Mouse (Mus musculus) neural tube, embryonic 11.5 days (tissue): ENCODE measurements at regions not wholly inside any gene's neighbourhood (a gene's known extent, or its start where the extent isn't known, plus 50 kb on each side); places are given as distances from the start of the nearest gene placed in this dataset.

Experiments used
- ATAC-seq: fragments of 200-750 bp; cut with Nextera tagmentation; 2 replicates; pipeline ENCODE4 v1.8.0; 2017; ENCODE audit warnings: moderate number of reproducible peaks, mild to moderate bottlenecking, moderate TSS enrichment, moderate library complexity; ENCODE audit not compliant: insufficient read depth, low FRiP score, low TSS enrichment
- DNase-seq: peaks from one replicate; pipeline ENCODE4 v3.0.0-alpha.2; 2015; ENCODE audit warnings: low spot score
- H3K27ac ChIP-seq: fragments of 300-500 bp; sonication (generic); 2 replicates; pipeline ENCODE4 v1.5.1; 2014; ENCODE audit warnings: low read depth, mild to moderate bottlenecking, low read length
- H3K27me3 ChIP-seq: fragments of 300-500 bp; sonication (generic); 2 replicates; pipeline ENCODE4 v1.6.1; 2014; ENCODE audit warnings: mild to moderate bottlenecking, low read length, mixed read lengths; ENCODE audit not compliant: control insufficient read depth, insufficient read depth
- H3K36me3 ChIP-seq: fragments of 300-500 bp; sonication (generic); 2 replicates; pipeline ENCODE4 v1.6.1; 2014; ENCODE audit warnings: mild to moderate bottlenecking, low read length, moderate library complexity, mixed read lengths; ENCODE audit not compliant: control insufficient read depth, insufficient read depth
- H3K4me1 ChIP-seq: fragments of 300-500 bp; sonication (generic); 2 replicates; pipeline ENCODE4 v1.6.1; 2014; ENCODE audit warnings: low read length, mixed read lengths; ENCODE audit not compliant: control insufficient read depth, insufficient read depth
- H3K4me2 ChIP-seq: fragments of 300-500 bp; sonication (generic); 2 replicates; pipeline ENCODE4 v1.6.1; 2014; ENCODE audit warnings: low read depth, mild to moderate bottlenecking, moderate library complexity
- H3K4me3 ChIP-seq: fragments of 300-500 bp; sonication (generic); 2 replicates; pipeline ENCODE4 v1.5.1; 2014; ENCODE audit warnings: low read depth, low read length
- H3K9ac ChIP-seq: fragments of 300-500 bp; sonication (generic); 2 replicates; pipeline ENCODE4 v1.6.1; 2014; ENCODE audit warnings: mild to moderate bottlenecking, low read length
- H3K9me3 ChIP-seq: fragments of 300-500 bp; sonication (generic); 2 replicates; pipeline ENCODE4 v1.6.1; 2016; ENCODE audit warnings: low read length; ENCODE audit not compliant: control insufficient read depth
- WGBS: fragments of 180-500 bp; shearing (Covaris S2); extraction: QIAGEN DNeasy Blood & Tissue Kit; methylation state at CpG from one replicate; pipeline ENCODE4 v1.1.7; 2014; 5-methylcytosine and 5-hydroxymethylcytosine counted together

- 83% methylated on average over 3 of the region's 3 CpGs for WGBS
- H3K9me3 ChIP-seq, result no peaks in the 10 kb centered on the region
- no peak overlapping the region for H3K4me3 ChIP-seq
- no peak overlapping the region for H3K4me2 ChIP-seq
- H3K27me3 ChIP-seq, result no peaks in the 10 kb centered on the region
- H3K27ac ChIP-seq, result no peak overlapping the region
- DNase-seq (no peak), ATAC-seq (no peak)
- H3K36me3 ChIP-seq, result no peaks in the 10 kb centered on the region
- no peaks in the 10 kb centered on the region for H3K4me1 ChIP-seq
- no peak overlapping the region for H3K9ac ChIP-seq
Observed at GRCm38 (mm10) chr8:97733338-97733737, 1682.9 kb downstream of the Cdh8 start.

- Histone ChIP-seq H3K4me2 (no peak overlapping the region), H3K27ac (no peak overlapping the region), H3K27me3 (no peaks in the 10 kb centered on the region), H3K4me1 (no peaks in the 10 kb centered on the region), H3K4me3 (no peak overlapping the region), H3K9ac (no peak overlapping the region), H3K36me3 (no peaks in the 10 kb centered on the region), H3K9me3 (no peaks in the 10 kb centered on the region)
- ATAC-seq (no peak), DNase-seq (no peak)
- 94% methylated on average over 4 of the region's 4 CpGs for WGBS
Observed at GRCm38 (mm10) chr8:97722627-97723026, 1693.6 kb downstream of the Cdh8 start.

GRCm38 (mm10) chr8:97701706-97702105 is 1714.6 kb downstream of the Cdh8 start:
- WGBS, result 90% methylated on average over 1 of the region's 1 CpGs
- Histone ChIP-seq H3K9me3 (no peaks in the 10 kb centered on the region), H3K36me3 (no peaks in the 10 kb centered on the region), H3K4me2 (no peak overlapping the region), H3K27ac (no peak overlapping the region), H3K4me3 (no peak overlapping the region), H3K9ac (no peak overlapping the region), H3K4me1 (no peaks in the 10 kb centered on the region), H3K27me3 (no peaks in the 10 kb centered on the region)
- ATAC-seq (no peak), DNase-seq (no peak)

GRCm38 (mm10) chr8:97664404-97664803 is 1751.9 kb downstream of the Cdh8 start:
- no peak for DNase-seq
- no peaks in the 10 kb centered on the region for H3K4me1 ChIP-seq
- no peaks in the 10 kb centered on the region for H3K36me3 ChIP-seq
- no peak overlapping the region for H3K27ac ChIP-seq
- H3K9me3 ChIP-seq, result no peaks in the 10 kb centered on the region
- no peaks in the 10 kb centered on the region for H3K27me3 ChIP-seq
- 93% methylated on average over 2 of the region's 2 CpGs for WGBS
- H3K9ac ChIP-seq, result no peak overlapping the region
- ATAC-seq, result no peak
- no peak overlapping the region for H3K4me2 ChIP-seq
- no peak overlapping the region for H3K4me3 ChIP-seq

- no peak overlapping the region for H3K4me3 ChIP-seq
- H3K27me3 ChIP-seq, result no peaks in the 10 kb centered on the region
- no peak overlapping the region for H3K4me2 ChIP-seq
- WGBS, result 89% methylated on average over 2 of the region's 2 CpGs
- H3K27ac ChIP-seq, result no peak overlapping the region
- no peaks in the 10 kb centered on the region for H3K9me3 ChIP-seq
- no peaks in the 10 kb centered on the region for H3K4me1 ChIP-seq
- no peak for ATAC-seq
- DNase-seq, result no peak
- no peak overlapping the region for H3K9ac ChIP-seq
- no peaks in the 10 kb centered on the region for H3K36me3 ChIP-seq
Observed at GRCm38 (mm10) chr8:97662144-97662543, 1754.1 kb downstream of the Cdh8 start.

- Histone ChIP-seq H3K9me3 (no peaks in the 10 kb centered on the region), H3K27ac (no peak overlapping the region), H3K4me2 (no peak overlapping the region), H3K4me1 (no peaks in the 10 kb centered on the region), H3K9ac (no peak overlapping the region), H3K4me3 (no peak overlapping the region), H3K36me3 (no peaks in the 10 kb centered on the region), H3K27me3 (no peaks in the 10 kb centered on the region)
- WGBS, result 64% methylated on average over 4 of the region's 4 CpGs
- DNase-seq, result no peak
- no peak for ATAC-seq
Observed at GRCm38 (mm10) chr8:97651802-97652201, 1763.5 kb upstream of the Got2 start.

- H3K27me3 ChIP-seq, result no peaks in the 10 kb centered on the region
- no peaks in the 10 kb centered on the region for H3K36me3 ChIP-seq
- H3K4me2 ChIP-seq, result no peak overlapping the region
- H3K4me1 ChIP-seq, result no peaks in the 10 kb centered on the region
- H3K9ac ChIP-seq, result no peak overlapping the region
- WGBS, result 76% methylated on average over 1 of the region's 1 CpGs
- H3K4me3 ChIP-seq, result no peak overlapping the region
- no peaks in the 10 kb centered on the region for H3K9me3 ChIP-seq
- ATAC-seq, result peak; percentile 53; the same call in 1 of the 2 replicates
- no peak overlapping the region for H3K27ac ChIP-seq
- DNase-seq, result no peak
Observed at GRCm38 (mm10) chr8:97632980-97633379, 1744.6 kb upstream of the Got2 start.
